Mouse (Mus musculus): ENCODE measurements around the gene Ace2. TPM values are rescaled to one million over a fixed set of nuclear protein-coding genes. Genes with fewer than 3 reads are reported as not detected.

Ace2 gene
- polyA plus RNA-seq, 1 experiment from 2014 or later: 515 TPM

- 73% methylated on average over 7 of the region's 7 CpGs for WGBS
- ATAC-seq: peak; percentile 42
- Histone ChIP-seq H3K9ac (ENCODE audit: low read depth, low read length) (no peak overlapping the region), H3K9me3 (ENCODE audit: control insufficient read depth) (no peaks in the 10 kb centered on the region), H3K4me3 (ENCODE audit: low read depth, low read length) (no peak overlapping the region), H3K36me3 (ENCODE audit: control insufficient read depth, insufficient read depth) (no peaks in the 10 kb centered on the region), H3K4me2 (replicated peaks; ENCODE audit: low read depth) (no peak overlapping the region), H3K27me3 (replicated peaks; ENCODE audit: control insufficient read depth, insufficient read depth, low read length) (no peaks in the 10 kb centered on the region), H3K4me1 (replicated peaks; ENCODE audit: control insufficient read depth, insufficient read depth, low read length) (no peaks in the 10 kb centered on the region), H3K27ac (ENCODE audit: low read depth, low read length) (peak overlapping the region; percentile 66)
- TF ChIP-seq CTCF (IDR thresholded peaks at IDR 0.05; ENCODE audit: low read depth): no peak
Observed at GRCm38 (mm10) chrX:164102198-164102597, 36.9 kb upstream of the Ace2 start.

DNA sequence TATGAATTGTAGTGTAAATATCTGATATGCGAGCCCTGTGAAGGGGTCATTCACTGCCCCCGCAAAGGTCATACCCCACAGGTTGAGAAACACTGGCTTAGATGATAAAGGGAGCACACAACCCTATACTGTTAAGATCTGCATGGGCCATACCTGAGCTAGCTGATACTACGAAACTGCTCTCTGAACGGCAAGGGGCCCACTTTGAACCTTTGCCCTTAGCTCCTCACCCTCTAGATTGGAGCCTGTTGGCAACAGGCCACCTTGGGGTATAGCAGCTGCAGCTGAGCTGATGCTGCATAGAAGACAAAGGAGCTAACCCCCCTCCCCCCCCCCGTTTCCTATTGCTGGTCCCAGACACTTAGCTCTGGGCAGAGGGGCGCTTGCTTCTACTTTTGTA, 36.5 kb upstream of the Ace2 start:
- Histone ChIP-seq H3K27ac (ENCODE audit: low read depth, low read length) (peak overlapping the region; percentile 66), H3K4me3 (ENCODE audit: low read depth, low read length) (no peak overlapping the region), H3K36me3 (ENCODE audit: control insufficient read depth, insufficient read depth) (no peaks in the 10 kb centered on the region), H3K4me1 (replicated peaks; ENCODE audit: control insufficient read depth, insufficient read depth, low read length) (no peaks in the 10 kb centered on the region), H3K4me2 (replicated peaks; ENCODE audit: low read depth) (no peak overlapping the region), H3K27me3 (replicated peaks; ENCODE audit: control insufficient read depth, insufficient read depth, low read length) (no peaks in the 10 kb centered on the region), H3K9me3 (ENCODE audit: control insufficient read depth) (no peaks in the 10 kb centered on the region), H3K9ac (ENCODE audit: low read depth, low read length) (no peak overlapping the region)
- ATAC-seq: peak; percentile 95
- TF ChIP-seq CTCF (IDR thresholded peaks at IDR 0.05; ENCODE audit: low read depth): no peak
- WGBS: 46% methylated on average over 6 of the region's 6 CpGs

DNA sequence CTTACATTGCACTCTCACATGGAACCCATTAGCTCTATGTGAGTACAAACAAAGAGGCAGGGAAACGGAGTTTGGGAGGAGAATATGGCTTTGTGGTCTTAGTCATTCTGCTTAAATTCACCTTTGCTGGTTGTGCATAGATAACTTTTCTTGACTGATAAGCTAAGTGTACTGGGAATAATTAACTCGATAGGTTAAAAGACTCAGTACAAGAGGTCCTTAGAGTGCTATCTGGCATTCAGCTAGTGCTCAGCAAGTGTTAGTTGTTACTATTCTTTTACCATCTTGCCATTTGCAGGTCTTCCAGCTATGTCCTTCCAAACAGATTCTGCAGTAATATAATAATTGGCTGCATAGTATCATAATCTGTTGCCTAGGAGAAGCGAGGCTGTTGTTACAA, 28.0 kb upstream of the Ace2 start:
- no peak overlapping the region for H3K4me3 ChIP-seq (ENCODE audit: low read depth, low read length)
- H3K9ac ChIP-seq (ENCODE audit: low read depth, low read length): no peak overlapping the region
- H3K9me3 ChIP-seq (ENCODE audit: control insufficient read depth): no peaks in the 10 kb centered on the region
- no peak overlapping the region for H3K4me2 ChIP-seq (replicated peaks; ENCODE audit: low read depth)
- WGBS: 53% methylated on average over 3 of the region's 3 CpGs
- no peak overlapping the region for H3K27ac ChIP-seq (ENCODE audit: low read depth, low read length)
- H3K36me3 ChIP-seq (ENCODE audit: control insufficient read depth, insufficient read depth): no peaks in the 10 kb centered on the region
- no peaks in the 10 kb centered on the region for H3K27me3 ChIP-seq (replicated peaks; ENCODE audit: control insufficient read depth, insufficient read depth, low read length)
- H3K4me1 ChIP-seq (replicated peaks; ENCODE audit: control insufficient read depth, insufficient read depth, low read length): no peaks in the 10 kb centered on the region
- TF ChIP-seq CTCF (IDR thresholded peaks at IDR 0.05; ENCODE audit: low read depth): no peak
- no peak for ATAC-seq

DNA sequence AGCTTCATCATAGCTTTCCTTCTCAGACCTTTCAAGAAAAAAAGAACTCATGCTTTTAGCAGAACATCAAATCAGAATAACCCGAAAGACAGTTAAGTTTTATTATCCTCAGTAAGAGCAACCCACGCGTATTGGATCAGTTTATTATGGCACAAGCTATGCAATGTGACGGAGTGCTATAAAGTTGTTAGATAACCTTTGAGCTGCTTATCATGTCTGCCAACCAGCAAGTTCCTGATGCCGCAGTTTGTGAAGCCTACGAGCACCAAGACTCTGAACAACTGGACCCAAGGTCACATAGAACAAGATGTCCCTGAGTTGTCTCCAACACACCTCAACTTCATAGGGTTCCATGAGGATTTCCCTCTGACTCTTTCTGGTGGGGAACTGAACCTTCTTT, 25.4 kb upstream of the Ace2 start:
- Histone ChIP-seq H3K4me2 (replicated peaks; ENCODE audit: low read depth) (no peak overlapping the region), H3K9me3 (ENCODE audit: control insufficient read depth) (no peaks in the 10 kb centered on the region), H3K27me3 (replicated peaks; ENCODE audit: control insufficient read depth, insufficient read depth, low read length) (no peaks in the 10 kb centered on the region), H3K4me3 (ENCODE audit: low read depth, low read length) (no peak overlapping the region), H3K36me3 (ENCODE audit: control insufficient read depth, insufficient read depth) (no peaks in the 10 kb centered on the region), H3K27ac (ENCODE audit: low read depth, low read length) (peak overlapping the region; percentile 28; the same call in 1 of the 2 replicates), H3K9ac (ENCODE audit: low read depth, low read length) (no peak overlapping the region), H3K4me1 (replicated peaks; ENCODE audit: control insufficient read depth, insufficient read depth, low read length) (no peaks in the 10 kb centered on the region)
- TF ChIP-seq CTCF (IDR thresholded peaks at IDR 0.05; ENCODE audit: low read depth): no peak
- WGBS: 56% methylated on average over 6 of the region's 6 CpGs
- peak; percentile 94 for ATAC-seq

- no peak overlapping the region for H3K9ac ChIP-seq (ENCODE audit: low read depth, low read length)
- H3K4me1 ChIP-seq (replicated peaks; ENCODE audit: control insufficient read depth, insufficient read depth, low read length): no peaks in the 10 kb centered on the region
- TF ChIP-seq CTCF (IDR thresholded peaks at IDR 0.05; ENCODE audit: low read depth): no peak
- WGBS: 66% methylated on average over 3 of the region's 3 CpGs
- H3K27ac ChIP-seq (ENCODE audit: low read depth, low read length): 0 out of 2 replicates have a peak overlapping the region, but pooled peaks have one; percentile 46
- no peak overlapping the region for H3K4me2 ChIP-seq (replicated peaks; ENCODE audit: low read depth)
- no peaks in the 10 kb centered on the region for H3K9me3 ChIP-seq (ENCODE audit: control insufficient read depth)
- no peaks in the 10 kb centered on the region for H3K27me3 ChIP-seq (replicated peaks; ENCODE audit: control insufficient read depth, insufficient read depth, low read length)
- peak; percentile 88 for ATAC-seq
- no peaks in the 10 kb centered on the region for H3K36me3 ChIP-seq (ENCODE audit: control insufficient read depth, insufficient read depth)
- H3K4me3 ChIP-seq (ENCODE audit: low read depth, low read length): no peak overlapping the region
Observed at GRCm38 (mm10) chrX:164123942-164124341, 15.2 kb upstream of the Ace2 start.

- no peak for TF ChIP-seq CTCF (IDR thresholded peaks at IDR 0.05; ENCODE audit: low read depth)
- Histone ChIP-seq H3K4me1 (replicated peaks; ENCODE audit: control insufficient read depth, insufficient read depth, low read length) (no peaks in the 10 kb centered on the region), H3K36me3 (ENCODE audit: control insufficient read depth, insufficient read depth) (no peaks in the 10 kb centered on the region), H3K4me3 (ENCODE audit: low read depth, low read length) (no peak overlapping the region), H3K27ac (ENCODE audit: low read depth, low read length) (no peak overlapping the region), H3K27me3 (replicated peaks; ENCODE audit: control insufficient read depth, insufficient read depth, low read length) (no peaks in the 10 kb centered on the region), H3K4me2 (replicated peaks; ENCODE audit: low read depth) (no peak overlapping the region), H3K9ac (ENCODE audit: low read depth, low read length) (no peak overlapping the region), H3K9me3 (ENCODE audit: control insufficient read depth) (no peaks in the 10 kb centered on the region)
- 86% methylated on average over 3 of the region's 3 CpGs for WGBS
- no peak for ATAC-seq
Observed at GRCm38 (mm10) chrX:164133531-164133930, 5.6 kb upstream of the Ace2 start.

DNA sequence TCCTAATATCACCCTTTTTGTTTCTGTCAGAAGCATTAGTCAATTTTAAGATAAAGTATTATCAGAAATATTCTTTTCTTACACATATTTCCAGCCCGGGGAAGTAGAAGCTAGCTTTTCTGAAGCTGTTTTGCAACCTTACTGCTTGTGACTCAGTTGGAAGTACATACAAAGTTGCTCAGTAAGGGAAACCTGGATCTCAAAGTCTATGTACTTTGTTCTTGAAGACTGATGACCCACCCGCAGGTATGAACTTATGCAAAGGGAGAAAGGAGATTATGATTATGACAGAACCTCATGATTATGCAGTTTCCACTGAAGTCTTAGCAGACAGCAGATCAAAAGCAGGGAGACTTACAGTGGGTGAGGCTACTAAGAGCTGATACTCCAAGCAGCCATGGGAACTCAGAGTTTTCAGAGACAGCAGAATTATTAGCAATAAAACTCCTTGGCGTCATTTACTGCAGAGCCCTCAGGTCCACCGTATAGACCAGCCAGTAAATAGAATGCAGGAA, 3.8 kb upstream of the Ace2 start:
- 49% methylated on average over 4 of the region's 4 CpGs for WGBS
- Histone ChIP-seq H3K4me1 (replicated peaks; ENCODE audit: control insufficient read depth, insufficient read depth, low read length) (no peaks in the 10 kb centered on the region), H3K4me2 (replicated peaks; ENCODE audit: low read depth) (no peak overlapping the region), H3K27ac (ENCODE audit: low read depth, low read length) (peak overlapping the region; percentile 70), H3K9ac (ENCODE audit: low read depth, low read length) (no peak overlapping the region), H3K36me3 (ENCODE audit: control insufficient read depth, insufficient read depth) (no peaks in the 10 kb centered on the region), H3K4me3 (ENCODE audit: low read depth, low read length) (no peak overlapping the region), H3K9me3 (ENCODE audit: control insufficient read depth) (no peaks in the 10 kb centered on the region), H3K27me3 (replicated peaks; ENCODE audit: control insufficient read depth, insufficient read depth, low read length) (no peaks in the 10 kb centered on the region)
- ATAC-seq: peak; percentile 92
- no peak for TF ChIP-seq CTCF (IDR thresholded peaks at IDR 0.05; ENCODE audit: low read depth)
